Mouse (Mus musculus): ENCODE measurements at regions not wholly inside any gene's neighbourhood (a gene's known extent, or its start where the extent isn't known, plus 50 kb on each side); places are given as distances from the start of the nearest gene placed in this dataset.

GRCm38 (mm10) chr3:123765911-123766556, 75.4 kb upstream of the Ndst3 start:
- TF ChIP-seq MAFK (IDR thresholded peaks at IDR 0.05; ENCODE audit: insufficient read depth, low read depth, low read length) (no peak), HCFC1 (IDR thresholded peaks at IDR 0.05; ENCODE audit: borderline replicate concordance, insufficient read depth, low read length) (no peak), CHD2 (IDR thresholded peaks at IDR 0.05; ENCODE audit: low read depth, low read length) (no peak), ZC3H11A (IDR thresholded peaks at IDR 0.05; ENCODE audit: borderline replicate concordance, low read depth, low read length) (no peak)
